Mouse (Mus musculus) left cerebral cortex, postnatal 10 days (tissue): ENCODE results near the gene Nadk. TPM values are rescaled to one million over a fixed set of nuclear protein-coding genes. Genes with fewer than 3 reads are reported as not detected.
"Not testable (repeated sequence)": the region's sequence is repeated elsewhere in the genome, so short reads cannot be mapped to it uniquely, and the experiment has no call there.

ENCODE experiments used
- DNase-seq, 2 experiments: peaks; one replicate each; pipeline ENCODE4 v3.0.0; 2021 to 2022; ENCODE audit warnings: low spot score in 2 of 2, mixed read lengths in 1 of 2; ENCODE audit errors: extremely low spot score in 1 of 2
- intact Hi-C: fragments of 180-260 bp; cut with DNase I; formaldehyde crosslinking; loops from one replicate; pipeline ENCODE4 v1.15.1; 2025
- total RNA-seq, 2 experiments: library from RNA; stranded (reverse); gene quantifications; 2 replicates each; pipeline ENCODE4 v1.2.3; 2021

The Nadk gene
- total RNA-seq, 2 experiments from 2014 or later: 47.9 TPM

- DNase-seq: no peak
- intact Hi-C loops: loop anchor here (2.0 kb wide), 1 partner anchor 87 kb away; no protein-coding TSS in a partner anchor
Observed at GRCm38 (mm10) chr4:155568170-155568569, 6.0 kb downstream of the Nadk start.

- intact Hi-C loops: loop anchor here (2.0 kb wide), 1 partner anchor 88 kb away; no protein-coding TSS in a partner anchor
- no peak for DNase-seq
Observed at GRCm38 (mm10) chr4:155568632-155569370, 6.6 kb downstream of the Nadk start.

- DNase-seq: no peak
- intact Hi-C loops: loop anchor here (2.0 kb wide), 1 partner anchor 89 kb away; no protein-coding TSS in a partner anchor
Observed at GRCm38 (mm10) chr4:155569818-155570217, 7.6 kb downstream of the Nadk start.

DNA sequence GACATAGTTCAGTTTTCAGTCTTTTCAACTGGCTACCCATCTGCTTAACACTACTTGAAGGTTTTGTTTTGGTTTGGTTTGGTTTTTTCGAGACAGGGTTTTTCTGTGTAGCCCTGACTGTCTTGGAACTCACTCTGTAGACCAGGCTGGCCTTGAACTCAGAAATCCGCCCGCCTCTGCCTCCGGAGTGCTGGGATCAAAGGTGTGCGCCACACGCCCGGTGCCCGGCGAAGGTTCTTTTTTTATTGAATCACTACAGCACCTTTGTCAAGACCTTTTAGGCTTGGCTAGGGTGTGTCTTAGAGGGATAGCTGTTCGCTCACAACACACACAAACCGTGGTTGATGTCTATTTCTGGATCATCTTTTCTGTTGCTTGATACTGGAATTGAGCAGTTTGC is 8.1 kb downstream of the Nadk start:
- DNase-seq, intact Hi-C loops: not testable (repeated sequence)

DNA sequence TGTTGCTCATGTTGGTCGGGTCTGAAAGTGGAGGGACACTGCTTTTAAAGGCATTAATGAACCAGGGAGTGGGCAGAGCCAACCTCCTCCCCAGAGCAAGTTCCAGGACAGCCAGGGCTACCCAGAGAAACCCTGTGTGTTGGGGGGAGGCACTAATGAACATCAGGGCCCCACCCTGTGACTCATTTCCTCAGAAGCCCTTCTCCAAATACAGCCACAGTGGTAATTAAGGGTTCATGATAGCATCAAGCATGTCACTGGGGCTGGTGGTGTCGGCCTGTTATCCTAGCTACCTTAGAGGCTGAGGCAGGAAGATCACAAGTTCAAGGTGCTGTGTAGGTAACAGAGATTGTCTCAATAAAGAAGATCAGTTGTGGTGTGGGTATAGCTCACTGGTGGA is 9.3 kb downstream of the Nadk start:
- intact Hi-C loops: no loop called here

DNA sequence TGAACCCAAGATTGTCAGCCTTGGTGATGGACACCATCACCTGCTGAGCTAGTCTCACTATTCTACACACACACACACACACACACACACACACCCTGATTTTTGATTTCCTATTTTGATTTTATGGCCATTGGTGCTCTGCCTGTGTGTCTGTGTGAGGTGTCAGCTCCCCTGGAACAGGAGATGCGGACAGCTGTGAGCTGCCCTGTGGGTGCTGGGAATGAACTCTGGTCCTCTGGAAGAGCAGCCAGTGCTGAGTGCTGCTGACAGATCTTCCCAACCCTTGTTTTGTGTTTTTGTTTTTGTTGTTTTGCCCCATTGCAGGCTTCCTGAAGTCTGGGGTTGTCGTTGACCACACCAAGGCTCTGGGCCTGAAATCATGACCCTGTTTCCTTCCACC is 11.0 kb downstream of the Nadk start:
- intact Hi-C loops: no loop called here

More for the DNA sequence above, 9.3 kb downstream of the Nadk start:
- DNase-seq: no peak

DNA sequence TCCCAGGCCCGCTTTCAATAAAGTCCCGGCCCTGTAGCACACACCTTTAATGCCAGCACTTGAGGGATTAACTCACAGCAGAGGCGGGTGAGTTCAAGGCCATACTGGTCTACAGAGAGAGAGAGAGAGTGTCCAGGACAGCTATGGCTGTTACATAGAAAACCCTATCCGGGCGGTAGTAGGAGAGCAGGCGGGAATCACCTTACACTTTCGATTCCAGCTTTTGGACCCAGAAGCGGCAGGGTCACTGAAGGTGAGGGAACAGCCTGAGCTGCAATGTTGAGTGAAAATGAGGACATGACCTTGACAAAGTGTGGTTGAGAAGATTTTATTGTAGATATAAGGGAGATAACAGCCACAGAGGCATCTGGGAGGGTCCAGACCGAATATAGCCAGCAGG is 11.7 kb downstream of the Nadk start:
- DNase-seq: no peak
- intact Hi-C loops: no loop called here

More for the DNA sequence above, 11.0 kb downstream of the Nadk start:
- DNase-seq: no peak

GRCm38 (mm10) chr4:155574931-155575330 is 12.8 kb downstream of the Nadk start:
- intact Hi-C loops: no loop called here

GRCm38 (mm10) chr4:155575521-155575920 is 13.3 kb downstream of the Nadk start:
- intact Hi-C loops: no loop called here

More at GRCm38 (mm10) chr4:155574931-155575330, 12.8 kb downstream of the Nadk start:
- no peak for DNase-seq

DNA sequence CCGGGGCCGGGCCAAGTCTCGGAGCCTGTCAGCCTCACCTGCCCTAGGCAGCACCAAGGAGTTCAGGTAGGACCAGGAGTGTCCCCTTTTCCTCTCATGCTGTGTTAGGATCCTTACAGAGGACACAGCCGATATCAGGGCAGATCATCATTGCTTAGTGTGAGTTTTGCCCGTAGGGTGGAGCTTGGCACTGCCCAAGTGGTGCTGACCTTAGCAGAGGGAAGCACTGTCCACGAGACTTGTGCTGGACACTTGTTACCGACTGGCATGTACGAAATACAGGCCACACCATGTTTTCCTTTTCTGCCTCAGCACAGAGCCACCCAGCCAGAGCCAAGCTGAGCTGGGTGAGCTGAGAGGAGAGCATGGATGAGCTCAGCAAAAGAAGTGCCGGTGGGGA is 15.0 kb downstream of the Nadk start:
- no peak for DNase-seq
- intact Hi-C loops: no loop called here

More at GRCm38 (mm10) chr4:155575521-155575920, 13.3 kb downstream of the Nadk start:
- no peak for DNase-seq

- intact Hi-C loops: no loop called here
- no peak for DNase-seq
Observed at GRCm38 (mm10) chr4:155577741-155578140, 15.6 kb downstream of the Nadk start.

DNA sequence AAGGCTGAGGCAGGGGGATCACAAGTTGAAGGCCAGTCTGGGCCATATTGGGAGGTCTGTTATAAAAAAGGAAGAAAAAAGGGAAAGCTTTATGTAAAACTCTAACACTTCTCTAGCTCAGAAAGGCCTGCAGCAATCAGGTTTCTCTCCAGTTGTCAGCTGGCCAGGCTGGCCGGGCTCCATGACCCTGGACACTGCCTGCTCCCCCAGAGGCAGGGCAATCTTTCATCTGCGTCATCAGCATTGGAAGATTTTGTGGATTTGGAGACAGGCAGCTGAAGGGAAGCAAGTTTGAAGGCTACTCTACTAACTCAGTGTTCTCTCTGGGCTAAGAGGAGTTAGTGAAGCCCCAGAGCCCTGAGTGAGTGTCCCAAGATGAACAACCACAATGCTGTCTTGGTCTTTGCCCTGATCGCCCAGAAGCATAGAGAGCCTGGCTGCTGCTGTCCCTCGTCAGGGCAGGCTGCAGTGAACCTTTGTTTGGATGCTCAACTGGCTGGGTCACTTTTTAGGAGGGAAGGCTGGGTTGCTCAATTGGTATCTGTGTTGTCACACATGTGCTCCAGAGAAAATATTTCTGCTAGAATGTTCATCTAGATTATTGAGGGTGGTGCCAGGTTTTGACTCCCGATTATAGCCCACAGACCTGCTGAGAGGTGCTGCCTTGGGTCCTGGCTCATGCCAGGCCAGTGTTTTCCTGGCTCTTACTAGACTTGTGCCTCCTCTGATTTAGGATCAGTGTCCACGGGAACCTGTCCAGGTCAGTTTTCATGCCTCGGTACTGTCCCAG is 16.4 kb downstream of the Nadk start:
- intact Hi-C loops: no loop called here
- peak in 1 of 2 experiments; percentile 48 for DNase-seq

DNA sequence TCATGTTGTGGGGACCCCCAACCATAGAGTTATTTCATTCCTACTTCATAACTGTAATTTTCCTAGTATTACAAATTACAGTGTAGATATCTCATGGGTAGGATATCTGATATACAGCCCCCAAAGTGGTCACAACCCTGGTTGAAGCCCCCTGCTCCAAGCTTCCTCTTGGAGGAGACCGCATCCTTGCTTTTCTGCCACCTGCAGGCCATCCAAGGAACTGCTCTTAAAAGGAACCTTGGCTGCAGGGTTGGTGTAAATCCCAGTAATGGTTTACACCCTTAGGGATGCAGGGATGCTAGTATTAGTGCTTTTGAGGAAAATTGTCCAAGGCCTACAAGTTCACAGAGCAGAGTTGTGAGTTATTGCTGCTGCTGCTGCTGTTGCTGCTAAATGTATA is 18.2 kb downstream of the Nadk start:
- peak in 1 of 2 experiments; percentile 55 for DNase-seq
- intact Hi-C loops: no loop called here

- DNase-seq: no peak
- intact Hi-C loops: no loop called here
Observed at GRCm38 (mm10) chr4:155582279-155582905, 20.2 kb downstream of the Nadk start.

GRCm38 (mm10) chr4:155589356-155589755 is 27.2 kb downstream of the Nadk start:
- DNase-seq: no peak
- intact Hi-C loops: no loop called here

DNA sequence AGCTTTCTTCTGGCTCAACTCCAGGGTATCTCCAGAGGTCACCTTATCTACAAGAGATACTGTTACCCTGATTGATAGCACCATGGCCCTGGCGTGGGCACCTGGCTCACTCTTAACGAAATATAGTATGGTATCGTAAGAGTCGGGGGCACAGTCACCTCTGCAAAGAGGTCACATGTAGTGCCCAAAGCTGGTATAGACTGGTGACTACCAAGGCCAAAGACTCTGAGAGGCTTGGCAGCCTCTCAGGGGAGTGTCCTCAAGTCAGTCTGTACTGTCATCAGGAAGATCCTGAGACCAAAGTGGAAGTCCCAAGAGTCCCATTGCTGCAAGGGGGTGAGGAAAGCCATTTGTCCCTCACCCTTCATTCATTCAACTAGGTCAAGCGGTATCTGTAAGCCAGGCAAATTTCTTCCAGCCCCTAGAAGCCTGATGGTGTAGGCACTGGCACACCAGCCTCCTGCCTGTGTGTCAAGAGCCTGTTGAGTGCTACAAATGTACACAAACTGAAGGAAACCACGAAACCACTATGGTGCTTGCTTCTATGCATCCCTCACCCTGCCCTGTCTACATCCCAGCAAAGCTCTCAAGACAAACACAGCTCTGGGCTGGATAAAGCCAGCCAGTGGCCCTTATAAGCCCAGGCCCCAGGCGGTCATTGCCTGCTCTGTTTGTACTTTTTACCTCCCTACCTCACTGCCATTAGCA is 29.0 kb downstream of the Nadk start:
- intact Hi-C loops: no loop called here
- no peak for DNase-seq

GRCm38 (mm10) chr4:155593780-155594179 is 31.6 kb downstream of the Nadk start:
- intact Hi-C loops: no loop called here
- DNase-seq: no peak

DNA sequence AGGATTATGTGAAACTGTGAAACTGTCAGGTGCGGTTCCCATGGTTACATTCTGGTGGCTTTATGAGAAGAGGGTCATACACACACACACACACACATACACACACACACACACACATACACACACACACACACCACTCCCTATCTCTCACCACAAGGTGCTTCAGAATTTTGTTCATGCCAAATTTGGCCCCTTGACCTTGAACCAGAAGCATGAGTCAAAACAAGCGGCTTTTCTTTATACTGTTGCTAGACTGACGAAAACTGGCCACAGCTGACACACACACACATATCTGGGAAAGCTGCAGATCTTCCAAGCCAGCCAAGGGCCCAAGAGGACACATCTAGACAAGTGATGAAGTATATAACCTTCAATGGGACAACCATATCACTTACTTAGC is 33.6 kb downstream of the Nadk start:
- DNase-seq: no peak
- intact Hi-C loops: no loop called here

- no peak for DNase-seq
- intact Hi-C loops: no loop called here
Observed at GRCm38 (mm10) chr4:155596606-155597005, 34.4 kb downstream of the Nadk start.
